Mouse (Mus musculus) right cerebral cortex, postnatal 36 days (tissue): Measurements from ENCODE around the gene Tesmin.

Source experiments
- DNase-seq, 2 experiments: peaks; one replicate each; pipeline ENCODE4 v3.0.0; 2022; ENCODE audit warnings: low spot score in 2 of 2, mixed read lengths in 1 of 2

Gene Tesmin

GRCm38 (mm10) chr19:3392384-3392783 lies 3.7 kb downstream of the Tesmin start:
- DNase-seq: no peak

GRCm38 (mm10) chr19:3394216-3394615 lies 5.6 kb downstream of the Tesmin start:
- no peak for DNase-seq

GRCm38 (mm10) chr19:3400057-3400456 lies 11.4 kb downstream of the Tesmin start:
- no peak for DNase-seq

- DNase-seq: no peak
Measured at GRCm38 (mm10) chr19:3401504-3401903, 12.8 kb downstream of the Tesmin start.

- DNase-seq: no peak
Measured at GRCm38 (mm10) chr19:3401943-3402342, 13.3 kb downstream of the Tesmin start.

GRCm38 (mm10) chr19:3402390-3402789 lies 13.7 kb downstream of the Tesmin start:
- DNase-seq: no peak

- DNase-seq: no peak
Measured at GRCm38 (mm10) chr19:3404030-3404429, 15.4 kb downstream of the Tesmin start.

GRCm38 (mm10) chr19:3405531-3406281 lies 17.0 kb downstream of the Tesmin start:
- no peak for DNase-seq

- DNase-seq: no peak
Measured at GRCm38 (mm10) chr19:3414268-3414733, 25.6 kb downstream of the Tesmin start, which contains the start of gene Gal. Gene Gal (minus strand): TSS chr19:3414544.

- peak; percentile 47 to 54 for DNase-seq
Measured at GRCm38 (mm10) chr19:3419251-3419650, 30.6 kb downstream of the Tesmin start.

- DNase-seq: no peak
Measured at GRCm38 (mm10) chr19:3422488-3422887, 33.8 kb downstream of the Tesmin start.

GRCm38 (mm10) chr19:3422981-3423380 lies 34.3 kb downstream of the Tesmin start:
- DNase-seq: no peak

- DNase-seq: no peak
Measured at GRCm38 (mm10) chr19:3424214-3424613, 35.6 kb downstream of the Tesmin start.

- no peak for DNase-seq
Measured at GRCm38 (mm10) chr19:3428057-3428830, 39.6 kb downstream of the Tesmin start.

- no peak for DNase-seq
Measured at GRCm38 (mm10) chr19:3429156-3429816, 40.6 kb downstream of the Tesmin start.

GRCm38 (mm10) chr19:3431066-3431465 lies 42.4 kb downstream of the Tesmin start:
- no peak for DNase-seq

- DNase-seq: no peak
Measured at GRCm38 (mm10) chr19:3431969-3432368, 43.3 kb downstream of the Tesmin start.

- DNase-seq: no peak
Measured at GRCm38 (mm10) chr19:3434124-3434523, 45.5 kb downstream of the Tesmin start.

GRCm38 (mm10) chr19:3434641-3435040 lies 46.0 kb downstream of the Tesmin start:
- no peak for DNase-seq

GRCm38 (mm10) chr19:3435824-3436223 lies 47.2 kb downstream of the Tesmin start:
- no peak for DNase-seq

- DNase-seq: no peak
Measured at GRCm38 (mm10) chr19:3436840-3437239, 48.2 kb downstream of the Tesmin start.

- DNase-seq: no peak
Measured at GRCm38 (mm10) chr19:3437980-3438379, 49.3 kb downstream of the Tesmin start.
